Mouse (Mus musculus) liver, postnatal 0 days (tissue): Measurements from ENCODE around the gene Atp4a.

ENCODE experiments used
- CTCF ChIP-seq: sonication (generic); IDR thresholded peaks from 2 replicates; pipeline ENCODE4 v1.5.1; 2016; ENCODE audit warnings: antibody characterized with exemption, low read depth
- EP300 ChIP-seq: IDR thresholded peaks from 2 replicates; pipeline ENCODE4 v1.6.1; 2016; ENCODE audit warnings: antibody characterized with exemption, low read depth, mild to moderate bottlenecking

GRCm38 (mm10) chr7:30729396-30730063 is 17.5 kb downstream of the Atp4a start, which contains the start of gene Tmem147:
- TF ChIP-seq CTCF: peak; percentile 66
- peak; percentile 67; the same call in 1 of the 2 replicates for TF ChIP-seq EP300
